Mouse (Mus musculus) layer of hippocampus, postnatal 25 days (tissue): Measurements from ENCODE around the gene Tspan31. TPM values are rescaled to one million over a fixed set of nuclear protein-coding genes. Genes with fewer than 3 reads are reported as not detected.
A peak's percentile ranks its signal among the peaks of the same experiment; 100 is the strongest.
"Not testable (repeated sequence)": the region's sequence is repeated elsewhere in the genome, so short reads cannot be mapped to it uniquely, and the experiment has no call there.

ENCODE experiments used
- DNase-seq, 2 experiments: peaks; one replicate each; pipeline ENCODE4 v3.0.0; 2022; ENCODE audit warnings: mixed read lengths in 2 of 2, low spot score in 1 of 2; ENCODE audit errors: extremely low spot score in 1 of 2
- total RNA-seq, 2 experiments: library from RNA; stranded (reverse); gene quantifications; 2 replicates each; pipeline ENCODE4 v1.2.3; 2021

The Tspan31 gene
- total RNA-seq, 2 experiments from 2014 or later: 60.2 to 61.8 TPM

DNA sequence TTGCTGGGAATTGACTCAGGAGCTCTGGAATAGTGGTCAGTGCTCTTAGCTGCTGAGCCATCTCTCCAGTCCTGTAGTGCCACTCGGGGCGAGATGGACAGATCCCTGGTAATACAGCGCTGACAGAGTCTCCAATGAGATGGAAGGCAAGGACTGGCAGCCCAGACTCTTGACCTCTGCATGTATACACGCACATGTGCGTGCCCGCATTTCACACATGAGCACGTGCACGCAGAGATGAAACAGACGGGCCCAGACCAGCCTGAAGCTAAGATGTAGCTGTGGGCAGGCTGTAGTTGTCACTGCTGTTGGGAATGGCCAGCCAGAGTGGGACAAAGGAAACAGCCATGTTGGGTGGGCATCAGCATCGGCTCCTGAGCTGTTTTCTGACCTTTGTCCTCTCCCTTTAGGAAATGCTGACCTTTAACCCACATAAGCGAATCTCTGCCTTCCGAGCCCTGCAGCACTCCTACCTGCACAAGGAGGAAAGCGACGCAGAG lies 3.5 kb downstream of the Tspan31 start:
- no peak for DNase-seq

DNA sequence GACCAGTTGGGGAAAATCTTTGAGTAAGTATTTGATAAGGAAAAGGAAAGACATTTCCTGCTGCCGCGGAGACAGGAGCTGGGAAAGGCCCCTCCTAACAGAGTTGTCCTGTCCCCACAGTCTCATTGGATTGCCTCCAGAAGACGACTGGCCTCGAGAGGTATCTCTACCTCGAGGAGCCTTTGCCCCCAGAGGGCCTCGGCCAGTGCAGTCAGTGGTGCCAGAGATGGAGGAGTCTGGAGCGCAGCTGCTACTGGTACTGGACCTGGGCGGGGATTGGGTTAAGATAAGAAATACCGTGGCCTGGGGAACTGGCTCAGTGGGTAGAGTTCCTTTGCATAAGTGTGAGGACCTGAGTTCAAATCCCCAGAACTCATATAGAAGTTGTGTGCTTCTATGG lies 4.1 kb downstream of the Tspan31 start:
- no peak for DNase-seq

DNA sequence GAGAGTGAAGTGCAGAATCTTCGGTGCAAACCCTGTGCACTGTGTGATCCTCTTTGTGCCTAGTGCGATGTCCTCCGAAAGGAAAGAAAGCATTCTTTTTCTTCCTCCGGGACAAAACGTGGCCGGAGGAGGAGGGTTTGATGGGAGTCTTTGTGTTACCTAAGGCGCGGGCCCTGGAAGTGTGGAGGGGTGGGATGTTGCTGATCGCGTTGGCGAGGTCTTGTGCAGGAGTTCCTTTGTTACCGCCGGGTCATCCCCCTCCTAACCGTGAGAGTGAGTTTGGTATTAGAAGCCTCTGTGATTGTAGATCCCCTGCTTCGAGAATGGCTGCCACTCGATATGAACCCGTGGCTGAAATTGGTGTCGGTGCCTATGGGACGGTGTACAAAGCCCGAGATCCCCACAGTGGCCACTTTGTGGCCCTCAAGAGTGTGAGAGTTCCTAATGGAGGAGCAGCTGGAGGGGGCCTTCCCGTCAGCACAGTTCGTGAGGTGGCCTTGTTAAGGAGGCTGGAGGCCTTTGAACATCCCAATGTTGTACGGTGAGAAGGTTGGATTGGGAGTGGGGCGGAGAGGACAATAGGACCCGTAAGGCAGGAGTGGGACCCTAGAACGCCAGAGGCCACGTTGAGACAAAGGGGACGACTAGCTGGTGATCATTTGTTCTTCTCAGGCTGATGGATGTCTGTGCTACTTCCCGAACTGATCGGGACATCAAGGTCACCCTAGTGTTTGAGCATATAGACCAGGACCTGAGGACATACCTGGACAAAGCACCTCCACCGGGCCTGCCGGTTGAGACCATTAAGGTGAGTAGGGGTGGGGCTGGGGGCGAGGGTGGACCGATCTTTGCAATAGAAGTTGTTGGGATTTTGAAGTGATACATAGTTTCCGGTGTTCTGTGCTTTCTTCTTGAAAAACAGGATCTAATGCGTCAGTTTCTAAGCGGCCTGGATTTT lies 5.9 kb downstream of the Tspan31 start:
- no peak for DNase-seq

DNA sequence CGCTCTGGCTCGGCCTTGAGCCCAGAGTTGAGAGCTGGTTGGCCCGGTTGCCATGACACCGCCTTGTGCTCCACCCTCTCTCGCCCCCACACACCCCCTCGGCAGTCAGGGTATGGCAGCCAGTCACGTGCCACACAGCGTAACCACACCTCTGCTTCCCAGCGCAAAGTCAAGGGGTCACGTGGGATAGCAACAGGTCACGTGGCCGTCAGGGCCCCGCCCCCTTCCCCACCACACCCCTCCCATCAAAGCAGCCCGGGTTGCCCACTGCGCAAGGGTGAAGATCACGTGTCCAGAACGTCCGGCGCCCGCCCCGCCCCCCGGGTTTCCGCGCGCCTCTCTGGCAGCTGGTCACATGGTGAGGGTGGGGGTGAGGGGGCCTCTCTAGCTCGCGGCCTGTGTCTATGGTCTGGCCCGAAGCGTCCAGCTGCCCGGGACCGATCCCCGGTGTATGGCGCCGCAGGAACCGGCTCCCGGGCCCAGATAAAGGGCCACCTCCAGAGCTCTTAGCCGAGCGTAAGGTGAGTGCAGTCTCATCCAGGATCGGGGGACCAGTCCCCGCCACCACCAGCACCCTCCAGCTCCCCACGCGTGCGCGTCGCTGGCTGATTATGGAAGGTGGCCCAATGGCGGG lies 6.7 kb downstream of the Tspan31 start, which contains the start of gene Cdk4:
Cdk4 (plus strand) TSS at position 296 of the 634 bp plus-strand sequence.
- DNase-seq: peak; percentile 94 to 97

DNA sequence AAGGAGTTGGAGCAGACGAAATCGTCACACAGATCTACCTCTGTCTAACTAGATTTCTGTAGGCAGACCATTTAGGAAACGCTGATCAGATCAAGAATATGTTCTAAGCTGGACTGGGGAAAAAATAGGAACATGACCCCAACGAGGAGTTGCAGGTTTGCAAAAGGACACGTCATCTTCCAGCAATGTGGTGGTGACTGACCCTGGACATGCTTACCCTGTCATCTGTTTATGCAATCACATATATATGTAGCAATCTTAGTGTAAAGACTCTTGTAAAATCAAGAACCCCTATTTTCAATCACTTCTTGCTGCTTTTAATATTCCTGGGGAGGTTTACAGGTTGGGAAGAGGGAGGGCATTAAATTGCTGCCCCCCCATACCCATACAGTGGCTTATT lies 7.6 kb downstream of the Tspan31 start:
- DNase-seq: no peak

DNA sequence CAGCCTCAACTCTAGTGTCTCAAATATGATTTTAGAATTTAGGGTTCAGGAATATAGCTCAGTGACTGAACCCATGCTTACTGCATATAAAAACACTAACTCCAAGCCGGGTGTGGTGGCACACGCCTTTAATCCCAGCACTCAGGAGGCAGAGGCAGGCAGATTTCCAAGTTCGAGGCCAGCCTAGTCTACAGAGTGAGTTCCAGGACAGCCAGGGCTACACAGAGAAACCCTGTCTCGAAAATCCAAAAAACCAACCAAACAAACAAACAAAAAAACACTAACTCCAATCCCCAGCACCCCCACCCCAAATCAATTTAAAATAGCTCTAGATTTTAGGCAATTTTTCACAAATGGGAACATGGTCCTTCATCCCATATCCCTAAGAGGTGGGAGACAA lies 8.0 kb downstream of the Tspan31 start:
- not testable (repeated sequence) for DNase-seq

DNA sequence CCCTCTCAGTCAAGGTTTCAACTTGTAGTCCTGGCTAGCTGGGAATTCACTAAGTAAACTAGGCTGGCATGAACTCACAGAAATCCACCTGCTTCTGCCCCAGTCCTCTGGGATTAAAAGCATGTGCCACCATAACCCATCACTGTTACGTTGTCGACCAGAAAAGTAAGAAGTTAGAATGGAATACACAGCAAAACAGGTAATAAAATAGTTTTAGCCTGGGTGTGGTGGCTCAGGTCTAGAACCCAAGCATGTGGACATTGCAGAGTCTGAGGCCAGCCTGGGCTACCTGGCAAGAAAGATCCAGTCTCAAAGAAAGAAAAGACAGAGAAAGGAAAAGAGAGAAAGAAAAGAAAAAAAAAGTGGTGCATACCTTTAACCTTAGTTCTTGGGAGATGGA lies 8.6 kb downstream of the Tspan31 start:
- no peak for DNase-seq

DNA sequence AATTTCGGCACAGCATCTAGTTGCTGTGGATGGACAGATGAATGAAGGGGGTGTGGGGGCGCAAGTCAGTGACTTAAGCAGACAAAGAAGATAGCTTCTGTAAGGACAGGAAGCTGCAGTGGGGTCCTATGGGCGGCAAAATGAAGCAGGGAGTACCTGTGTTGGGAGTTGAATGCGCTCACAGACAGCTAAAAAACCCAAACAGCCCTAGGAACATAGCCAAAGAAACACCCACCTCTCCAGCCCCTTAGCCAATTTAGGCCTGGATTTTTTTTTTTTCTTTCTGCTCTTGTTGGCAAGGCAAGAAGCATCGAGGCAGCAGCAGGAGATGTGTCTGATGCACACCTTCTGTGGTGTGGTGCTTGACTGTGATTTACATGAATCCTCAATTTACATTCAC lies 9.0 kb downstream of the Tspan31 start:
- no peak for DNase-seq

DNA sequence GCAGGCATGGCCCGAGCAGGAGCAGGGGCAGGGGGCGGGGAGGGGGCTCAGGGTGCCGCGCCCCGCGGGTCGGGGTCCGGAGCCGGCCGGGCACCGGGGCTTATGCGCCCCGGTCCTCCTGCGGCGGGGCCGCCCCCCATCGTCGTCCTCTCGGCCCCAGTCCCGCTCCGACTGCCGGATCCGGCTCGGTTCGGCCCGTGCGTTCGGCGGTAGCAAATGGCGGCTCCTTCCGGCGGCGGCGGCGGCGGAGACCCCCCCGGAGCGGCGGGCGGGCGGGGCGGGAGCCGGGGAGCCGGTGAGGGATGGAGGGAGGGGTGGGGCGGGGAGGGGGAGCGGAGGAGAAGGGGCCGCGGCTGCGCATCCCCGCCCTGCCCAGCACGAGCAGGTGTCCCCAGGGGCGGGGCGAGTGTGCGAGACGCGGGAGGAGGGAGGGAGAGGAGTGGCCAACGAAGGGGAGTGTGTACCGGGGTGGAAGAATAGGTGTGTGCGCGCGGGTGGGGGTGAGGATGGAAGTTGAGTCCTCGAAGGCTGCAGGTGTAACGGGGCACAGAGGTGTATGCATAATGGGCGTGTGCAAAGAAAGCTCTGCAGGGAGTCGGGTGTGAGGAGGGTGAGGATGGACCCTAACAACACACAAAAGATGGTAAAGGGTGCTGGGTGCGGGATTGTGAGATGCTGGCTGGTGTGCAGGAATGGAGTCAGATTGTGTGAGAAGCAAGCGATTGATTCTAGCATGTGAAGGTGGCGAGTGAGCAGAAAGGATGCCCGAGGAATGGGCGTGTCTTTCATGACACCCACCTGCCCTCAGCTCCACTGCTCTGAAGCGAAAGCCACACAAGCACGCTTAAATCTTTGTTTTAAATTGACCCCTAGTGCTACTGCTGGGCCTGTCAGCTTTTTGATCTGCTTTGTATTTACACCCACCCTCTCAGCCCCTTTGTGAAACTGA lies 9.8 kb downstream of the Tspan31 start, which contains the start of gene March9:
March9 (minus strand) TSS at position 217 of the 949 bp plus-strand sequence.
- peak; percentile 63 to 64 for DNase-seq

DNA sequence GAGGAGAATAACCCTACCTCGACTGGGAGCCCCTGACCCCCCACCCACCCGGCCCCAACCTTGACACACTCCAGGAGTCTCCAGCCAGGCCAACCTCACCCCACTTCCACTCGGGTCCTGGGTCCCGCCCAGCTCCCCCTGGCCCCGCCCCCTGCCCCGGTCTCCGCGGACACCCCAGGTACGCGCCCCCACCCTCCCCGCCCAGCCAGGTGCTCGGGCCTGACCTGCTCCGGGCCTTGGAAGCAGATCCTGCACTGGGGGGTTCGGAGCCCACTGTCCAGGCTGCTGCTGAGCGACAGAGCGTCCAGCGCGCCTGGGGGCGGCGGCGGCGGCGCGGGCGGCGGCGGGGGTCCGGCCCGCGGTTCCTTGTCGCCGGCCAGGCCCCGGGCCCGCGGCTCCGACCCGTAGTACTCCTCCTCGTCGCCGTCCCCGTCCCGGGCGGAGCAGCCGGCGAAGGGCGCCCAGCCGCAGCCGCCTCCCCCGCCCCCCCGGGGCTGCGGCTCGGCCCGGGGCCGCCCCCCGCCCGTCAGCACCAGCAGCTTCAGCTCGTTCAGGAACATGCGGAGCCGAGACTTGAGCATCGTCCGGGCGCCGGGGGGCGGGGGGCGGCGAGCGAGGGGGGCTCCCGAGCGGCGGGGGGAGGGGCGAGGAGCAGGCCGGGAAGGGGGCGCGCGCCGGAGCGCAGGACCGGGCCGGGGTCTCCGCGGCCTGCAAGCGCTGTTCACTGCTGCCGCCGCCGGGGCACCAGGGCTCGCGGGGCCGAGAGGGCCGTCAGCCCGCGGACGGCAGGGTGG lies 10.7 kb downstream of the Tspan31 start:
- DNase-seq: peak in 1 of 2 experiments; percentile 35

DNA sequence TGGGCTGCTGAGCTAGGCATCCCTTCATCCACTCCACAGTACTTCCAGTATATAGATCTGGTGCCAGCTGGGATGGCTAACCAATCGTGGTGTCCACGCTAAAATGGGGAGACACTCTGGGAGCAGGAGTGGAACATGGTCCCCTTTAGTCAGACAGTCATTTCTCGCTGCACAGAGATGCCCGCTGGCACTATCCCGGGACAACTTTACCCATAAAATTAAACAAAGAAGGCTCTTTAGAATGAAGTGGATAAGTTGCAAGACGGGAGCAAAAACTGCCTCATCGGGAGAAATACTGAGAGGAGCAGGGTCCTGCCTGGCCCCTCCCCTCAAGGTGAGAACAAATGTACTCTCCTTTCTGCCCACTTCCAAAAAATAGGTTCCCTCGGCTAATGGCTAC lies 11.4 kb downstream of the Tspan31 start:
- DNase-seq: no peak

DNA sequence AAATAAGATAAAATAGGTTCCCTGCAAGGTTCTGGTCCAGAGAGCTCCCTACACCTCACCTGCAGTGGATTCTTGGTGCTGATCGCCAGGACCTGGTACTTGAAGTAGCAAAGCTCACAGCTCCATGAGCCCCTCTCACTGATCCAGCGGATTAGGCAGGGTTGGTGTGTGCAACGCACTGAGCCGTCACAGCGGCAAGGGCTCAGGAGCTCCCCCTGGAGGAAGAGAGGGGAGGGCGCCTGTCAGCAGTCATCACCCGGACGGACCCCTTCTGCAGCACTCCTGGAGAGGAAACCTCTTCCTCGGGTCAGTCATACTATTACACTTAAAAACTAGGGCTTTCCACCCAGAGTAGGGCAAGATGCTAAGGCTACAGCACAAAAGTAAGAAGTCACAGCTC lies 11.9 kb downstream of the Tspan31 start:
- peak; percentile 69 to 81 for DNase-seq

DNA sequence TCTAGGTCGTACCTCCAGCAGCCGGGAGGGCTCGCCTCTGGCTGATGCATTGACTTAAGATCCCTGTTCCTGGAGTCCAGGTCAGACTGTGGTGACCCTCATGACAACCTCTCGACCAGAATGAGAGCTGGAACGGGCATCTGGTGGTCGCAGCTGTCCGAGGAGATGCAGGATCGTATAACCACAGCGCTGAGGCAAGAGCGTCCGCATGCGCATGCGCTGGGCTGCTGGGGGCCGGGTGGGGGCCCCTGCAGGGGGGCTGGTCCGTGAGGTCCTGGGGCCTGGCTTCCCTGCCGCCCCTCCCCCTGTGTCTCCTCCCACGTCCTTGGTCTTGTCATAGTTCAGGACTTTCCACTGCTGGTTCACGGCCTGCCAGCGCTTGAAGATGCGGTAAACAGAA lies 13.6 kb downstream of the Tspan31 start:
- no peak for DNase-seq

DNA sequence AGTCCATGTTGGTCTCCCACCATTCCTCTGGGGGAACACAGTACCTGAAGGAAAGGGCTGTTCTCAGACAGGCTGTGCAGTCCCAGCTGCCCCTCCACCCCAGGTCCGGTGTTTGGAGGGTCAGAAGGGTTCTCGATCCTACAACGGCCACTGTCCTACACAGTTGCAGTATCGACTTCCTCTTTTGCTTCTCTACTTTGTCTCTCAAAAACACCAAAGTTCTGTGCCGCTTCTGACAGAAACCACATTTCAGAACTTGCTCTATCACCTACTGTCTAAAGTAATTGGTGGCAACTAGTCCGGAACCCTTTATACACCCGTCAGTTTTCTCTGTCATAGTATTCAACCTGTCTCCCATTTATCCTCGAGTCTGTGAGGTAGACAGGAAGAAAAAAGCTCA lies 14.7 kb downstream of the Tspan31 start:
- DNase-seq: no peak

DNA sequence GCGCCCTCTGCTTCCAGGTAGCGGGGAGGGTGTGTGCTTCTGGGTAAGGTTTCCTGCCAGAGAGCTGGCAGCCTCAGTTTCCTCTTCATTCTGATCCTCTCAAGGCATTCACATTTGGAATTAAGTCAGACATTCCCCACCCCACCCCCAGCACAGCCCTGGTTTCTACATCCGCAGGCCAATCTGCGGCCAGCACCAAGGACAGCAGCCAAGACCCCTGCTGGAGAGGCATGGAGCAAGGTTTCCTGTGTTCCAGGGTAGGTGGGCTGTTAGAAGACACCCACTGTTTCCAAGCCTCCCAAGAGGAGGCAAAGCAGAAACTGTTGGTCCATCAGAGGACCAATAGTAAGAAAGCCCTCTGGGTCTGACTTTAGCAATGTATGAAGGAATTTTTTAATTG lies 15.4 kb downstream of the Tspan31 start:
- DNase-seq: no peak

DNA sequence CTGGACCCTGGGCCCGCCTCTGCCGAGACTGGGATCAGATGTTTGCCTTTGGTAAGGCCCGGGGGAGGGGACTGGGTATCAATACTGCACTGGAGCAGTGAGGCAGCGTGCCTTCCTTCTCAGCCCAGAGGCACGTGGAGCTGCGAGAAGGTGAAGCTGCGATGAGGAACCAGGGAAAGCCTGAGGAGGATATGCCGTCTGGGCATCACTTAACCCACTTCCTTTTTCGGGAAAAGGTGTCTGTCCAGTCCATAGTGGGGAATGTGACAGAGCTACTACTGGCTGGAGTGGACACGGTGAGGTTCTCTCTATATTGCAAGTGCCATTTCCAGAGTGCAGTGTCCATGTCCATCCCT lies 20.0 kb downstream of the Tspan31 start:
- no peak for DNase-seq

DNA sequence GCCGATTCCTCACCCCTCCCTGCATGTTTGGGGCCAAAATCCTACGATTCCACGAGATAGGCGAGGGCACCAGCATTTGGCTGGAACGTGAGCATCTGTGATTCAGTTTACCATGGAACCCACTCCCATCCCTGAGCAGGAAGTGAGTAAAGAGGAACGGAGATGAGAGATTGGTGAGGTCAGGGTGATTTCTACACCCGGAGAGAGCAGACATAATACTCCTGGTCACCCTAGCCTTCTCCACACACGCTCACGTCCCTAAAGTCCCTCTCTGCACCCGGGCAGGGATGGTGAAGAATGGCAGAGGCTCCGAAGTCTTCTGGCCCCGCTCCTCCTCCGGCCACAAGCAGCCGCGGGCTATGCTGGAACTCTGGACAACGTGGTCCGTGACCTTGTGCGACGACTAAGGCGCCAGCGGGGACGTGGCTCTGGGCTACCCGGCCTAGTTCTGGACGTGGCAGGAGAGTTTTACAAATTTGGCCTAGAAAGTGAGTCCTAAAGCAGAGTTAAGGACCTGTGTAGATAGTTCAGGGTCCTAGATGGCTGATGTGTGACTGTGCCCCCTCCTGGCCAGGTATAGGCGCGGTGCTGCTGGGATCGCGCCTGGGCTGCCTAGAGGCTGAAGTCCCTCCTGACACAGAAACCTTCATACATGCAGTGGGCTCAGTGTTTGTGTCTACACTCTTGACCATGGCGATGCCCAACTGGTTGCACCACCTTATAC lies 20.5 kb downstream of the Tspan31 start:
- no peak for DNase-seq

DNA sequence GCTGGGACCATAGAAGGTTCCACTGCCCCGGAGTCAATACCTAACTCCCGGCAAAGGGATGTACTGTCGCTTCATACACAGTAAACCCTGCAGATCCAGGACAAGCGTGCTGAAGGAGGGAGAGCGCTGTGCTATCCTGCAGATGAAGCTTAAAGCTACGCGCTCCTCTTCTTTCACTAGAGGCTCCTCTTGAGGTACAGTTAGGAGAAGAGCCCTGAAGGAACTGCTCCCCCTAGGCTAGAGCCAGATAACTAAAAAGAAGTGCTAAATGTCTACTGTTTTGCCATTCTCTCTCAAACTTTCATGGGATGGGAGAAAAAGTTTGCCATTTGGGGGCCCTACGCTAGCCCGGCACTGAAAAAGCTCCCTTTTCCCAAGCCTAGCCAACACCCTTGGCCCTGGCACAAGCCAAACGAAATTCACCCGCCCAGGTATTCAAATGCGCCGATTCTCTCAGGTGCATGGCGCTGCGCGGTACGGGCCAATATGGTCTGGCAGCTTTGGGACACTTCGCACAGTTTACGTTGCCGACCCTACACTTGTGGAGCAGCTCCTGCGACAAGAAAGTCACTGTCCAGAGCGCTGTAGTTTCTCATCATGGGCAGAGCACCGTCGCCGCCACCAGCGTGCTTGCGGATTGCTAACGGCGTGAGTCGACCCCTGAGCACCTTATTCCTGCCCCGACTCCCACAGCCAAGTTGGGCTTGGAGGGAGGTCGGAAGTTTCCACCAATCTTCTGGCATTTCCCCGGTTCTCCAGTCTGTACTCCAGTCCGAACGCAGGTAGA lies 21.3 kb downstream of the Tspan31 start:
- DNase-seq: no peak
